Mouse (Mus musculus) splenic B cell, adult 2 months (primary cell): Measurements from ENCODE around the gene Dtx2.

ENCODE experiments used
- DNase-seq: peaks from one replicate; pipeline ENCODE4 v3.0.0-alpha.2; 2011; ENCODE audit warnings: low read depth, low spot score
- H3K27me3 ChIP-seq: 2 replicates; pipeline ENCODE4 v1.6.1; 2012; ENCODE audit warnings: mild to moderate bottlenecking, low read length, moderate library complexity, mixed read lengths; ENCODE audit not compliant: control insufficient read depth, poor library complexity, insufficient read depth, severe bottlenecking
- H3K36me3 ChIP-seq: 2 replicates; pipeline ENCODE4 v1.6.1; 2012; ENCODE audit warnings: mild to moderate bottlenecking, low read length, moderate library complexity, mixed read lengths; ENCODE audit not compliant: control insufficient read depth, poor library complexity, insufficient read depth, severe bottlenecking

The Dtx2 gene

GRCm38 (mm10) chr5:136082345-136082744 lies 87.7 kb downstream of the Dtx2 start:
- no peaks in the 10 kb centered on the region for H3K36me3 ChIP-seq
- peak; percentile 47 for DNase-seq
- H3K27me3 ChIP-seq, result no peaks in the 10 kb centered on the region
